Mouse (Mus musculus) myocyte (in vitro differentiated cells): Measurements from ENCODE around the gene Sowahb. TPM values are rescaled to one million over a fixed set of nuclear protein-coding genes. Genes with fewer than 3 reads are reported as not detected.
A peak's percentile ranks its signal among the peaks of the same experiment; 100 is the strongest.

ENCODE experiments used
- H3K27me3 ChIP-seq: one replicate; pipeline ENCODE4 v1.6.1; 2011; ENCODE audit not compliant: control insufficient read depth, insufficient read depth, insufficient read length
- H3K36me3 ChIP-seq: one replicate; pipeline ENCODE4 v1.6.1; 2011; ENCODE audit not compliant: control insufficient read depth, insufficient read depth
- H3K4me2 ChIP-seq: one replicate; pipeline ENCODE4 v1.6.1; 2011; ENCODE audit warnings: low read depth, control low read depth
- H3K4me3 ChIP-seq: one replicate; pipeline ENCODE4 v1.5.1; 2011; ENCODE audit warnings: mild to moderate bottlenecking, control low read depth, moderate library complexity
- H3K79me2 ChIP-seq: one replicate; pipeline ENCODE4 v1.6.1; 2011; ENCODE audit not compliant: control insufficient read depth, insufficient read depth
- H3ac ChIP-seq: one replicate; pipeline ENCODE4 v1.6.1; 2011; ENCODE audit not compliant: control insufficient read depth, insufficient read length
- CEBPB ChIP-seq: IDR thresholded peaks from 2 replicates; pipeline ENCODE4 v1.6.1; 2011; ENCODE audit warnings: mild to moderate bottlenecking, moderate library complexity; ENCODE audit not compliant: poor library complexity, insufficient read depth, severe bottlenecking
- E2F4 ChIP-seq: IDR thresholded peaks from one replicate; pipeline ENCODE4 v1.6.1; 2011; ENCODE audit warnings: mild to moderate bottlenecking, control low read depth, moderate library complexity; ENCODE audit not compliant: insufficient read depth
- MAX ChIP-seq: IDR thresholded peaks from one replicate; pipeline ENCODE4 v1.6.1; 2011; ENCODE audit warnings: low read depth, mild to moderate bottlenecking, control low read depth
- MYOD1 ChIP-seq, 3 experiments: IDR thresholded peaks; one replicate each; pipeline ENCODE4 v1.6.1; 2011; ENCODE audit warnings: control low read depth in 2 of 3, low read depth in 2 of 3, mild to moderate bottlenecking in 2 of 3, moderate library complexity in 1 of 3; ENCODE audit not compliant: insufficient read length in 2 of 3, control insufficient read depth in 1 of 3
- MYOG ChIP-seq, 3 experiments: IDR thresholded peaks; one replicate each; pipeline ENCODE4 v1.6.1; 2011; ENCODE audit warnings: control low read depth in 2 of 3, low read depth in 2 of 3, mild to moderate bottlenecking in 2 of 3; ENCODE audit not compliant: insufficient read length in 2 of 3, control insufficient read depth in 1 of 3, insufficient read depth in 1 of 3
- POLR2A ChIP-seq: IDR thresholded peaks from one replicate; pipeline ENCODE4 v1.6.1; 2011; ENCODE audit warnings: low read depth, mild to moderate bottlenecking, control low read depth, moderate library complexity; ENCODE audit not compliant: insufficient read length
- POLR2AphosphoS2 ChIP-seq: IDR thresholded peaks from one replicate; pipeline ENCODE4 v1.6.1; 2011; ENCODE audit warnings: low read depth, control low read depth; ENCODE audit not compliant: insufficient read length
- REST ChIP-seq: IDR thresholded peaks from one replicate; pipeline ENCODE4 v1.6.1; 2011; ENCODE audit warnings: mild to moderate bottlenecking, control low read depth, moderate library complexity; ENCODE audit not compliant: insufficient read depth, insufficient read length
- SRF ChIP-seq: IDR thresholded peaks from one replicate; pipeline ENCODE4 v1.6.1; 2011; ENCODE audit warnings: low read depth; ENCODE audit not compliant: control insufficient read depth, insufficient read length
- TCF12 ChIP-seq: IDR thresholded peaks from one replicate; pipeline ENCODE4 v1.6.1; 2011; ENCODE audit warnings: mild to moderate bottlenecking, control low read depth; ENCODE audit not compliant: poor library complexity, insufficient read depth, severe bottlenecking
- TCF3 ChIP-seq: IDR thresholded peaks from one replicate; pipeline ENCODE4 v1.6.1; 2011; ENCODE audit warnings: low read depth, control low read depth; ENCODE audit not compliant: insufficient read length
- USF1 ChIP-seq: IDR thresholded peaks from one replicate; pipeline ENCODE4 v1.6.1; 2011; ENCODE audit warnings: low read depth, mild to moderate bottlenecking, control low read depth, moderate library complexity
- polyA plus RNA-seq: library from polyadenylated mRNA; unstranded; fragments of >200 nt; fragmentation: generic; extraction: Trizol; gene quantifications from one replicate; pipeline ENCODE4 v1.2.1, GENCODE M21; 2012; ENCODE audit warnings: missing spikeins

Sowahb gene
- polyA plus RNA-seq, 1 experiment, result not detected

DNA sequence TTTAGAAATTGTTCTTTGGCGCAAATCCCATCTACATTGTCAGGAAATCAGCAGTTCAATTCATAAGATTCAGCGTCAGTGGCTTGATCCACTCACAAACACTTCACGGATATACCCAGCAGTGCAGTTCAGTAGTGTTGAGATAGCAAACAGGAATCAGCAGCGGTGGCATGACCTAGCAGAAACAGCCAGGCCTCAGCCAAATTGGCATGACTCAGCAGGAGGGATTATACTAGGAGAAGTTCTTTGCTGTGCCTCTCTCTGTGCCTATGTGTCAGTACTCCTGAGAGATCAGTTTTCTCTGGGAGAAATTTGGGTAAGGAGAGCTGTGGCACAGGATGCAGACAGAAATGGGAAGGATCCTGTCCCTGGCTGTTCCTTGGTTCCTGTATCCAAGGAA lies 16.0 kb upstream of the Sowahb start:
- Histone ChIP-seq H3K79me2 (no peaks in the 10 kb centered on the region), H3K27me3 (no peaks in the 10 kb centered on the region), H3K4me3 (no peak overlapping the region), H3K36me3 (no peaks in the 10 kb centered on the region), H3K4me2 (no peak overlapping the region), H3ac (no peak overlapping the region)
- no peak for TF ChIP-seq POLR2A
- TF ChIP-seq USF1, result no peak
- no peak for TF ChIP-seq TCF12
- no peak for TF ChIP-seq MYOD1 (IDR thresholded peaks at IDR 0.05; ENCODE audit: control insufficient read depth in 1 of 3, insufficient read length in 2 of 3, low read depth in 2 of 3)
- no peak for TF ChIP-seq REST
- TF ChIP-seq CEBPB, result no peak
- no peak for TF ChIP-seq POLR2AphosphoS2
- TF ChIP-seq SRF, result no peak

- no peak for TF ChIP-seq POLR2A
- TF ChIP-seq MYOD1 (IDR thresholded peaks at IDR 0.05; ENCODE audit: control insufficient read depth in 1 of 3, insufficient read length in 2 of 3, low read depth in 2 of 3), result peak in 1 of 3 experiments; percentile 43
- H3ac ChIP-seq, result no peak overlapping the region
- H3K36me3 ChIP-seq, result no peaks in the 10 kb centered on the region
- no peaks in the 10 kb centered on the region for H3K27me3 ChIP-seq
- H3K4me2 ChIP-seq, result no peak overlapping the region
- no peak overlapping the region for H3K4me3 ChIP-seq
- H3K79me2 ChIP-seq, result no peaks in the 10 kb centered on the region
These were observed 9.0 kb upstream of the Sowahb start for GRCm38 (mm10) chr5:93053606-93054397.

- Histone ChIP-seq H3K79me2 (no peaks in the 10 kb centered on the region), H3K27me3 (no peaks in the 10 kb centered on the region), H3K36me3 (no peaks in the 10 kb centered on the region), H3K4me3 (no peak overlapping the region), H3ac (no peak overlapping the region), H3K4me2 (peak overlapping the region; percentile 46)
- no peak for TF ChIP-seq MYOD1 (IDR thresholded peaks at IDR 0.05; ENCODE audit: control insufficient read depth in 1 of 3, insufficient read length in 2 of 3, low read depth in 2 of 3)
- no peak for TF ChIP-seq SRF
- TF ChIP-seq CEBPB, result no peak
- no peak for TF ChIP-seq POLR2A
- peak in 1 of 3 experiments; percentile 15 for TF ChIP-seq MYOG (IDR thresholded peaks at IDR 0.05; ENCODE audit: control insufficient read depth in 1 of 3, insufficient read depth in 1 of 3, insufficient read length in 2 of 3, low read depth in 2 of 3)
- TF ChIP-seq TCF3, result no peak
These were observed 7.1 kb upstream of the Sowahb start for GRCm38 (mm10) chr5:93051951-93052350.

DNA sequence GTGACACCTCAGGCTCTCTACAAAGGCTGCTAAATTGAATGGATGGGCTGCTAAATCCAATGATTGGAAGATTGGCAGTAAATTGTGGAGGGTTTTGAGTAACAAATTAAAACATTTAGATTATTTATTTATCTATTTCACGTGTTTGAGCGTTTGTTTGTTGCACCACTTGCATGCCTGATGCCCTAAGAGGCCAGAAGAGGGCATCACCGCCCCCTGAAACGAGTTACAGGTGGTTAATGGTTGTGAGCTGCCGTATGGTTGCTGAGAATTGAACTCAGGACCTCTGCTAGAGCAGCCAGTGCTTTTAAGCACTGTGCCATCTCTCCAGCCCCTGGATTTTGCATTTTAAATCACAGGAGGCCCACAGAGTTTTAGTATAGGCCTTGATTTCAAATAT lies 6.2 kb upstream of the Sowahb start:
- Histone ChIP-seq H3K4me2 (no peak overlapping the region), H3K36me3 (no peaks in the 10 kb centered on the region), H3K79me2 (no peaks in the 10 kb centered on the region), H3K4me3 (no peak overlapping the region), H3K27me3 (no peaks in the 10 kb centered on the region), H3ac (no peak overlapping the region)
- TF ChIP-seq TCF12 (no peak), REST (no peak), USF1 (no peak), POLR2AphosphoS2 (no peak), MAX (no peak), E2F4 (no peak), TCF3 (no peak), SRF (no peak), MYOD1 (IDR thresholded peaks at IDR 0.05; ENCODE audit: control insufficient read depth in 1 of 3, insufficient read length in 2 of 3, low read depth in 2 of 3) (no peak), CEBPB (no peak), POLR2A (no peak), MYOG (IDR thresholded peaks at IDR 0.05; ENCODE audit: control insufficient read depth in 1 of 3, insufficient read depth in 1 of 3, insufficient read length in 2 of 3, low read depth in 2 of 3) (no peak)

DNA sequence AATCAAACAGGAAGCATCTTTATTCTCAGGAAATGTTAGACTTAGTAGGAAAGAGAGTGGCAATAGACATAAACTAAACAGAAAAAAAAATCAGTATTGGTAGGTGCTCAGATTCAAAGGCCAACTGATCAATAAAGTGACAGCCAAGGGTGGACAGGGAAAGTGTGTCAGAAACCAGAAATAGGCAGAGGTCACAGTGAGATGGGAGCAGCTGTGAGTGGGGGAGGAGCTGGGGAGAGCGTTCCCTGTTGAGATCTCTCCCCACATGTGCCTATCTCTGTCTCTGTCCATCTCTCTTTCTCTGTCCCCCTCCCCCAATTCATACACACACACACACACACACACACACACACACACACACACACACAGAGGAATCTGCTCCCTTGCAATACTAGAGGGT lies 5.1 kb upstream of the Sowahb start:
- TF ChIP-seq TCF12 (no peak), POLR2AphosphoS2 (no peak), MYOG (IDR thresholded peaks at IDR 0.05; ENCODE audit: control insufficient read depth in 1 of 3, insufficient read depth in 1 of 3, insufficient read length in 2 of 3, low read depth in 2 of 3) (peak in 1 of 3 experiments; percentile 39), MYOD1 (IDR thresholded peaks at IDR 0.05; ENCODE audit: control insufficient read depth in 1 of 3, insufficient read length in 2 of 3, low read depth in 2 of 3) (peak in 1 of 3 experiments; percentile 62), POLR2A (no peak), SRF (no peak)
- H3ac ChIP-seq, result no peak overlapping the region

More for the DNA sequence above, 5.1 kb upstream of the Sowahb start:
- H3K27me3 ChIP-seq, result peaks cover 5% of the 10 kb centered on the region
- no peaks in the 10 kb centered on the region for H3K36me3 ChIP-seq
- no peaks in the 10 kb centered on the region for H3K79me2 ChIP-seq
- H3K4me2 ChIP-seq, result no peak overlapping the region
- H3K4me3 ChIP-seq, result no peak overlapping the region
